In the genomic region with DNA sequence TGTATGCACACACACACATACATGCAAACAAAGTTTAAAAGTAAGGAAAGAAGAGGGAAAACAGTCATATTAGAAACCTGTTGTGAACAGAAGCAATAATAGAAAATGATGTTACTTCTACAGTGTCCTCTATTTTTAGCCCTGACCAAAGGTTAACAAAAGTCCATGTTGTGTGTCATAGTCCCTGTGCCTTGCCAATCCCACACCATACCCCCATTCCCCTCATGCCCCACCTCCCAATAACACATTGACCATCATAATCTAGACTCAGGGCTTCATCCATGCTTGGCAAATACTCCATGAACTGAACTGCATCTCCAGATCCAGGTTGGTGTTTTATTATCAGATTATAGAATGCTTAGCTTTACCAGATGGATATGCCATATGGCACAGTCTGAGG, we compare ENCODE assay signal across 10 mouse cellular contexts.
"Had no signal": no experiment of that assay in that cellular context is flagged by ENCODE, and none has a peak within 500 bp of the region (broad histone marks: within the 10 kb centered on the region; RNA-seq: fewer than 3 reads in every experiment).

No protein-coding gene starts in this region.

- DNase-seq: lung, adult 18-20 months; lung, embryonic 14.5 days; lung, postnatal 10 days; lung, postnatal 4 days; midbrain, embryonic 14.5 days; right cerebral cortex, postnatal 14 days; thymus, adult 2 months; thymus, postnatal 25 days; thymus, postnatal 4 days had no signal

- ATAC-seq: midbrain, embryonic 16.5 days had no signal
